In genomic region chr14:32304921-32305320, GRCm38 (mm10) we compare ENCODE assay signal across 26 mouse cellular contexts. TPM values are rescaled to one million over a fixed set of nuclear protein-coding genes. Genes with fewer than 3 reads are reported as not detected.
DNase-seq lines count a peak whose midpoint lies in the region; ATAC-seq and TF ChIP-seq lines count a peak whose summit lies in the region.
"Had no signal": no experiment of that assay in that cellular context is flagged by ENCODE, and none has a peak within 500 bp of the region (broad histone marks: within the 10 kb centered on the region; RNA-seq: fewer than 3 reads in every experiment).

No protein-coding gene starts in this region.

- H3K36me3 ChIP-seq in intestine, postnatal 0 days (ENCODE audit: control insufficient read depth, insufficient read depth) = no peaks in the 10 kb centered on the region
- H3K36me3 ChIP-seq: heart, embryonic 15.5 days; hindbrain, embryonic 15.5 days; limb, embryonic 15.5 days; liver, embryonic 15.5 days; stomach, embryonic 15.5 days had no signal

- peak overlapping the region; percentile 41; the same call in 1 of the 2 replicates for H3K27ac ChIP-seq in intestine, postnatal 0 days (ENCODE audit: low read depth, low read length)
- H3K27ac ChIP-seq: embryonic facial prominence, embryonic 13.5 days; forebrain, embryonic 12.5 days; heart, embryonic 15.5 days; hindbrain, embryonic 15.5 days; limb, embryonic 15.5 days; liver, embryonic 15.5 days; macrophage; midbrain, embryonic 10.5 days; stomach, embryonic 15.5 days had no signal

- no peaks in the 10 kb centered on the region for H3K4me1 ChIP-seq in intestine, postnatal 0 days (replicated peaks; ENCODE audit: control insufficient read depth, insufficient read depth, low read length)
- H3K4me1 ChIP-seq: embryonic facial prominence, embryonic 13.5 days; heart, embryonic 15.5 days; hindbrain, embryonic 15.5 days; limb, embryonic 15.5 days; liver, embryonic 15.5 days; stomach, embryonic 15.5 days had no signal

- H3K9ac ChIP-seq in intestine, postnatal 0 days (ENCODE audit: low read depth, low read length) = no peak overlapping the region
- H3K9ac ChIP-seq: embryonic facial prominence, embryonic 13.5 days; forebrain, embryonic 12.5 days; heart, embryonic 15.5 days; hindbrain, embryonic 15.5 days; limb, embryonic 15.5 days; liver, embryonic 15.5 days; stomach, embryonic 15.5 days had no signal

- no peaks in the 10 kb centered on the region for H3K27me3 ChIP-seq in intestine, postnatal 0 days (replicated peaks; ENCODE audit: control insufficient read depth, insufficient read depth, low read length)
- H3K27me3 ChIP-seq: embryonic facial prominence, embryonic 13.5 days; forebrain, embryonic 12.5 days; heart, embryonic 15.5 days; hindbrain, embryonic 15.5 days; limb, embryonic 15.5 days; liver, embryonic 15.5 days; stomach, embryonic 15.5 days had no signal

- H3K4me3 ChIP-seq in intestine, postnatal 0 days (ENCODE audit: low read depth, low read length) = no peak overlapping the region
- H3K4me3 ChIP-seq: embryonic facial prominence, embryonic 13.5 days; erythroblast, embryonic 14.5 days; forebrain, embryonic 12.5 days; heart, embryonic 15.5 days; hindbrain, embryonic 15.5 days; limb, embryonic 15.5 days; liver, embryonic 15.5 days; midbrain, embryonic 10.5 days; stomach, embryonic 15.5 days had no signal

- no peak overlapping the region for H3K4me2 ChIP-seq in intestine, postnatal 0 days (replicated peaks; ENCODE audit: low read depth)
- H3K4me2 ChIP-seq: embryonic facial prominence, embryonic 13.5 days; forebrain, embryonic 12.5 days; heart, embryonic 15.5 days; hindbrain, embryonic 15.5 days; limb, embryonic 15.5 days; liver, embryonic 15.5 days; stomach, embryonic 15.5 days had no signal

- peak; percentile 61 to 85 for DNase-seq in adrenal gland, adult (ENCODE audit: inconsistent age in 2 of 2, low spot score in 1 of 2)
- DNase-seq in adrenal gland, postnatal 4 days (ENCODE audit: low spot score in 2 of 2) = no peak
- peak; percentile 10 for DNase-seq in 416B (ENCODE audit: low read depth)
- DNase-seq in adrenal gland, adult 8-10 months = peak; percentile 19
- DNase-seq in kidney, adult 18-20 months = no peak
- DNase-seq in gastrocnemius, adult 8-10 months (ENCODE audit: low spot score in 2 of 2) = no peak
- DNase-seq in cerebellum, postnatal 4 days (ENCODE audit: low spot score in 2 of 2) = no peak
- DNase-seq: cerebellum, adult 11 months; cerebellum, postnatal 10 days; heart, postnatal 4 days; layer of hippocampus, adult 9-11 months; left cerebral cortex, postnatal 4 days; thymus, adult 18-20 months; thymus, postnatal 4 days had no signal

- WGBS in intestine, postnatal 0 days = 64% methylated on average over 8 of the region's 8 CpGs

- no peak for TF ChIP-seq CTCF in intestine, postnatal 0 days (IDR thresholded peaks at IDR 0.05; ENCODE audit: low read depth)

- ATAC-seq in intestine, postnatal 0 days = peak; percentile 79
- ATAC-seq: midbrain, embryonic 16.5 days had no signal

- H3K9me3 ChIP-seq in intestine, postnatal 0 days (ENCODE audit: control insufficient read depth) = no peaks in the 10 kb centered on the region
- H3K9me3 ChIP-seq: embryonic facial prominence, embryonic 13.5 days; forebrain, embryonic 12.5 days; heart, embryonic 15.5 days; hindbrain, embryonic 15.5 days; limb, embryonic 15.5 days; liver, embryonic 15.5 days; midbrain, embryonic 10.5 days; stomach, embryonic 15.5 days had no signal

RNA-seq across cellular contexts. Expression of gene Ogdhl, which starts 16.9 kb away (rescaled TPM):
- 10 to 100 TPM; 14.5 to 15.7 TPM for total RNA-seq in adrenal gland, postnatal 4 days (2021)
- total RNA-seq in adrenal gland, adult 8-10 months (2022) = 10 to 100 TPM; 12.2 to 18.3 (median 15.2) TPM
- 11.1 and 13.3 TPM in 2 replicates for polyA plus RNA-seq in intestine, postnatal 0 days (2015; fragmentation: Nextera tagmentation; extraction: Ambion mirVana)
- under 1 TPM; 0.34 to 0.75 (median 0.45) TPM for total RNA-seq in gastrocnemius, adult 8-10 months (2022)
- polyA plus RNA-seq: erythroblast, embryonic 14.5 days had no signal

Comparison
In these comparisons a context has a peak if more than half of its experiments do, and no peak if none do; other contexts are left out.
1. DNase-seq: peak in adrenal gland, adult (2 of 2), 416B (single experiment) and adrenal gland, adult 8-10 months (single experiment); none in adrenal gland, postnatal 4 days (0 of 2), kidney, adult 18-20 months (single experiment), gastrocnemius, adult 8-10 months (0 of 2) and cerebellum, postnatal 4 days (0 of 2).
2. RNA of gene Ogdhl, which starts 16.9 kb away (total RNA-seq): 12.2 to 18.3 TPM in adrenal gland, adult 8-10 months and 14.5 to 15.7 TPM in adrenal gland, postnatal 4 days; 0.34 to 0.75 TPM in gastrocnemius, adult 8-10 months; every median in the first group is over 4 times any median in the second.